Mouse (Mus musculus): Measurements from ENCODE around the gene Mccc2. TPM values are rescaled to one million over a fixed set of nuclear protein-coding genes. Genes with fewer than 3 reads are reported as not detected.

Gene Mccc2
- total RNA-seq, 4 experiments from 2014 or later: 26.6 to 30.7 (median 29.1) TPM

GRCm38 (mm10) chr13:99939320-99939671 is 76.1 kb downstream of the Mccc2 start:
- no peak for DNase-seq (ENCODE audit: low spot score in 2 of 2)

- no peak for DNase-seq (ENCODE audit: low spot score in 2 of 2)
These were observed 76.7 kb downstream of the Mccc2 start for GRCm38 (mm10) chr13:99938606-99939319.

- DNase-seq (ENCODE audit: low spot score in 2 of 2): no peak
These were observed 77.7 kb downstream of the Mccc2 start for GRCm38 (mm10) chr13:99937741-99938140.

GRCm38 (mm10) chr13:99932406-99932805 is 83.0 kb downstream of the Mccc2 start:
- no peak for DNase-seq (ENCODE audit: low spot score in 2 of 2)

GRCm38 (mm10) chr13:99931502-99931901 is 83.9 kb downstream of the Mccc2 start:
- no peak for DNase-seq (ENCODE audit: low spot score in 2 of 2)

GRCm38 (mm10) chr13:99926249-99926648 is 89.2 kb downstream of the Mccc2 start:
- DNase-seq (ENCODE audit: low spot score in 2 of 2): no peak

GRCm38 (mm10) chr13:99915632-99916031 is 99.8 kb downstream of the Mccc2 start:
- DNase-seq (ENCODE audit: low spot score in 2 of 2): no peak

- DNase-seq (ENCODE audit: low spot score in 2 of 2): no peak
These were observed 114.5 kb downstream of the Mccc2 start, which contains the start of gene Cartpt for GRCm38 (mm10) chr13:99900965-99901364. TSS of gene Cartpt (minus strand) at chr13:99901091.

- no peak for DNase-seq (ENCODE audit: low spot score in 2 of 2)
These were observed 114.9 kb downstream of the Mccc2 start for GRCm38 (mm10) chr13:99900557-99900892.

GRCm38 (mm10) chr13:99899670-99900556 is 115.5 kb downstream of the Mccc2 start:
- DNase-seq (ENCODE audit: low spot score in 2 of 2): no peak

- DNase-seq (ENCODE audit: low spot score in 2 of 2): no peak
These were observed 116.6 kb downstream of the Mccc2 start for GRCm38 (mm10) chr13:99898816-99899215.

Other genes starting within 250 kb of the Mccc2 start
- 10 to 100 TPM; 22.8 to 26.8 (median 25.4) TPM for gene Cartpt, start 114.5 kb downstream of the Mccc2 start, total RNA-seq (2022)
- 10 to 100 TPM; 38.4 to 41.8 (median 39.3) TPM for gene Bdp1, start 88.4 kb upstream of the Mccc2 start, total RNA-seq (2022)
- 10 to 100 TPM in 2 of 4 experiments, 1 to 10 TPM in 2; 8.7 to 16.7 (median 13.0) TPM for gene Serf1, start 92.4 kb upstream of the Mccc2 start, total RNA-seq (2022)
- gene Smn1, start 109.2 kb upstream of the Mccc2 start, total RNA-seq (2022): 10 to 100 TPM; 33.8 to 44.4 (median 38.6) TPM
- gene Naip2, start 186.5 kb upstream of the Mccc2 start, total RNA-seq (2022): 1 to 10 TPM in 2 of 4 experiments, under 1 TPM in 2; 0.53 to 2.4 (median 1.1) TPM
- 1 to 10 TPM in 2 of 4 experiments, under 1 TPM in 2; 0.23 to 1.5 (median 0.70) TPM for gene Naip5, start 230.7 kb upstream of the Mccc2 start, total RNA-seq (2022)